Mouse (Mus musculus) liver, adult 2 months (tissue): ENCODE data around the gene Stard3. TPM values are rescaled to one million over a fixed set of nuclear protein-coding genes. Genes with fewer than 3 reads are reported as not detected.

Source experiments
- DNase-seq: peaks from one replicate; pipeline ENCODE4 v3.0.0-alpha.2; 2011; ENCODE audit warnings: low read depth, low spot score; ENCODE audit errors: extremely low read depth
- H3K27ac ChIP-seq: fragments of 200-500 bp; replicated peaks from 2 replicates; pipeline ENCODE4 v1.5.1; 2012; ENCODE audit warnings: low read depth, mild to moderate bottlenecking, control low read depth, inconsistent platforms, low read length; ENCODE audit not compliant: insufficient read depth
- H3K27me3 ChIP-seq: fragments of 200-500 bp; 2 replicates; pipeline ENCODE4 v1.6.1; 2012; ENCODE audit warnings: mild to moderate bottlenecking, moderate library complexity, low read length, inconsistent platforms; ENCODE audit not compliant: control insufficient read depth, insufficient read depth
- H3K36me3 ChIP-seq: fragments of 200-500 bp; 2 replicates; pipeline ENCODE4 v1.6.1; 2012; ENCODE audit warnings: low read length, inconsistent platforms; ENCODE audit not compliant: control insufficient read depth, insufficient read depth
- H3K4me1 ChIP-seq: fragments of 200-500 bp; 2 replicates; pipeline ENCODE4 v1.6.1; 2011; ENCODE audit warnings: low read length; ENCODE audit not compliant: control insufficient read depth, insufficient read depth
- H3K4me3 ChIP-seq: fragments of 200-500 bp; 2 replicates; pipeline ENCODE4 v1.5.1; 2011; ENCODE audit warnings: low read depth, mild to moderate bottlenecking, control low read depth, low read length, moderate library complexity; ENCODE audit not compliant: insufficient read depth
- H3K79me2 ChIP-seq: fragments of 200-500 bp; 2 replicates; pipeline ENCODE4 v1.6.1; 2012; ENCODE audit warnings: inconsistent platforms, mild to moderate bottlenecking, low read length, moderate library complexity; ENCODE audit not compliant: control insufficient read depth, insufficient read depth
- H3K9ac ChIP-seq: fragments of 200-500 bp; 2 replicates; pipeline ENCODE4 v1.6.1; 2012; ENCODE audit warnings: low read depth, mild to moderate bottlenecking, control low read depth, inconsistent platforms, low read length
- CTCF ChIP-seq: fragments of 200-500 bp; IDR thresholded peaks from 2 replicates; pipeline ENCODE4 v1.5.1; 2011; ENCODE audit warnings: low read depth, low read length, control low read depth
- POLR2A ChIP-seq: fragments of 200-500 bp; IDR thresholded peaks from 2 replicates; pipeline ENCODE4 v1.6.1; 2011; ENCODE audit warnings: low read length, control low read depth; ENCODE audit not compliant: insufficient read depth; ENCODE audit errors: extremely low read depth
- WGBS: fragments of 180-500 bp; shearing (Covaris S2); methylation state at CpG from one replicate; pipeline ENCODE4 v1.1.7; 2018; 5-methylcytosine and 5-hydroxymethylcytosine counted together
- polyA plus RNA-seq: library from polyadenylated mRNA; depleted of rRNA; stranded (reverse); fragments of >200 nt; gene quantifications from 2 replicates; pipeline ENCODE4 v1.2.3, GENCODE M21; 2012
- total RNA-seq: library from RNA; depleted of rRNA; stranded (reverse); fragments of >200 nt; gene quantifications from 2 replicates; pipeline ENCODE4 v1.2.3, GENCODE M21; 2014

Gene Stard3
- total and polyA plus RNA-seq, 2 experiments = 11.9 to 41.1 TPM

DNA sequence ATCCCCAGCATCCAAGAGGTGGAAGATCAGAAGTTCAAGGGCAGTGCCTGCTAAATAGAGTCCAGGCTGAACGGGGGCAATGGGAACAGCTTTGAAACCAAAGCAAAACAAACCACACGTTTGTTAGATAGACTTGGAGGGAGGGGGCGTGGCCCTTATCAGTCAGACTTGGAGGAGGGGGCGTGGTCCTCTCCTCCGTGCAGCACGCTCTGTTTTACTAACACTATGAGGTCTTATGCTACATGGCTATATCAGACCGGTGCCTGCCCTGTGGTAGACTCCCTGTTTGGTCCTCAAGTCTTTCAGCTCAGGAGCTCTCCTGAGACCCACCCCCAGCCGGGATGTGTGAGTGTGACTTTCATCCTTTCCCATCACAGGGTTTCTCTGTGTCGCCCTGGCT lies 22.9 kb upstream of the Stard3 start:
- Histone ChIP-seq H3K4me3 (no peak overlapping the region), H3K27me3 (peaks cover 28% of the 10 kb centered on the region), H3K79me2 (no peaks in the 10 kb centered on the region), H3K36me3 (no peaks in the 10 kb centered on the region), H3K4me1 (peaks cover 5% of the 10 kb centered on the region), H3K9ac (no peak overlapping the region), H3K27ac (no peak overlapping the region)
- no peak for DNase-seq
- TF ChIP-seq CTCF = no peak
- TF ChIP-seq POLR2A = no peak
- WGBS = 15% methylated on average over 9 of the region's 9 CpGs

DNA sequence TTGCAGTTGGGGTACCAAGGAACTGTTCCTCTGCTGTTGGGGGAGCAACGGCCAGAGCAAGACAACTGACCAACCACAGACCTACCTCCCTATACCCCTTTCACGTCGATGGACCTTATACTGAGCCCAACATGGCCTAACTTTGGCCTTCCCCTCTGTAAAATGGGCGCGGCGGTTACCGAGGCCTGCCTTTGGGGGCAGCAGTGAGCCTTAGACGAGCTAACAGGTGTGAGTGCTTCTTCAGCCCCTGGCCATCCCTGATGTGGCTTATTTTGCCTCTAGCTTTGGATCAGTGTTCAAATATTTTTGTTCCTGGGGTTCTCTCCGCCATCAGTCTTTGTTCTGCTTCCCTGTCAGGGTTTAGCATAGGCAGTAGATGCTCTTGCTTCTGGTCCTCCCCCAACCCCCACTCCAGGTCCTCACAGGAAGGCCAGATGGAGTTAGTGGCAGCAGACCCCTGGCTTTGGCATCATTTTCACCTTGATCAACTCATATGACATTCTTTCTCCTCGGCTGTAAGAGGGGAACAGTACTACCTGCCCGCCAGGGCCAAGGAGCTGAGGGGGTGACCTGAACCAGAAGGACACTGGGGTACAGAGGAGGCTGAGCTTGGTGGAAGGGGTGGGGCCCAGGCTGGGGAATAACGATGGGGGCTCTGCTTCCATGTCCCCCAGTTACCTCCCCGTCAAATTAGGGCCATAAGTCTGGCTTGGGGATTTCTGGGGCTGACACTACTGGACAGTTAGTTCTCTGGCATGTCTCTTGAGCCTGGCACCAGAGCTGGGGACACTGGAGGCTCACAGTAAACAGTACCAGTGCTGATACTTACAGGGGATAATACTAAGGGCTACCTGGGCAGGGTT lies 21.7 kb upstream of the Stard3 start:
- TF ChIP-seq POLR2A (no peak), CTCF (peak; percentile 73)
- no peak overlapping the region for H3K27ac ChIP-seq
- peaks cover 28% of the 10 kb centered on the region for H3K27me3 ChIP-seq
- H3K4me1 ChIP-seq = peaks cover 5% of the 10 kb centered on the region
- H3K4me3 ChIP-seq = no peak overlapping the region
- DNase-seq = no peak
- no peak overlapping the region for H3K9ac ChIP-seq
- no peaks in the 10 kb centered on the region for H3K36me3 ChIP-seq
- WGBS = 18% methylated on average over 13 of the region's 13 CpGs
- H3K79me2 ChIP-seq = no peaks in the 10 kb centered on the region

DNA sequence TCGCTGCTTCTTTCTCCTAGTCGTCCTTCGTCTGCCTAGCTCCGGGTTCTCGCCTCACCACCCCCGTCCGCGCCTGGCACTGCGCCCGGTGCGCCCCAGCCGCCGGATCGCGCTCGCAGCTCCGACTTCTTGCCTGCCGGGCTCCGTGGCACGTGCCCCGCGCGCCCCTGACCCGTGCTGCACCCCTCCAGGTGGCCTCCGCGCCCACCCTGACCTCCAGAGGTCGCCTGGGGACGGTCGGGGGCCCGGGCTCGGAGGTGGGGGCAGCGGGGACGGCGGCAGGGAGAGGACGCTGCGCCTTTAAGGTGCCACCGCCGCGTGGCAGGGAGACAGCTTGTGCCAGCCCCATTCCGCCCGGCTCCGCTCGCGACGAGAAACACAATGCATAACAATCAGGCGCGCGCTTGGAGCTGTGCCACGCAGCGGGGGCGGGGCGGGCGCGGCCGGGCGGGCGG lies 19.6 kb upstream of the Stard3 start:
- TF ChIP-seq CTCF = no peak
- TF ChIP-seq POLR2A = no peak
- under 1% methylated on average over 56 of the region's 57 CpGs for WGBS
- peak overlapping the region; percentile 83 for H3K9ac ChIP-seq

DNA sequence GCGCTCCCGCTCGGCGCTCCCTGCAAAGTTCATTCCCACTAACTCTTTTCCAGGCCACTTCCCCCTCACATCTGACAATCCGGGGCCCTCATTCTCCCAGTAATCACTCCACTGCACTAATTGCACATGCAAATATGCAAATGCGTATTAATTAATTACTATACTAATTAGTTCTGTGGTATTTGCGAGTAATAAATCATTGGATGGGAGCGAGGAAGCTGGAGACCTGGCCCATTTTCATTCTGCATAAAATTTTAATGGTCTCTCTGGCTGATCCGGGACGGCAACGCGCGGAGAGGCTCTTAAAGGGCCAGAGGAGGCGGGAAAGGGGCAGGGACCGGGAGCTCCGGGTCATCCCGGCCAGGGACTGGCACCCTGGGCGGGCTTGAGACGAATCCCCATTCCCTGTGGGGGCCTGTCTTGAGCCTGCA lies 19.1 kb upstream of the Stard3 start:
- Histone ChIP-seq H3K27me3 (peaks cover 24% of the 10 kb centered on the region), H3K79me2 (no peaks in the 10 kb centered on the region), H3K9ac (no peak overlapping the region; the same call in 1 of the 2 replicates), H3K27ac (no peak overlapping the region), H3K36me3 (no peaks in the 10 kb centered on the region), H3K4me1 (peaks cover 5% of the 10 kb centered on the region), H3K4me3 (peak overlapping the region; percentile 65; the same call in 1 of the 2 replicates)
- DNase-seq = no peak
- 1% methylated on average over 19 of the region's 19 CpGs for WGBS
- TF ChIP-seq POLR2A (no peak), CTCF (no peak)

More for the DNA sequence above, 19.6 kb upstream of the Stard3 start:
- Histone ChIP-seq H3K27me3 (peaks cover 28% of the 10 kb centered on the region), H3K4me3 (peak overlapping the region; percentile 65), H3K4me1 (peaks cover 5% of the 10 kb centered on the region), H3K79me2 (no peaks in the 10 kb centered on the region), H3K27ac (no peak overlapping the region), H3K36me3 (no peaks in the 10 kb centered on the region)
- no peak for DNase-seq

DNA sequence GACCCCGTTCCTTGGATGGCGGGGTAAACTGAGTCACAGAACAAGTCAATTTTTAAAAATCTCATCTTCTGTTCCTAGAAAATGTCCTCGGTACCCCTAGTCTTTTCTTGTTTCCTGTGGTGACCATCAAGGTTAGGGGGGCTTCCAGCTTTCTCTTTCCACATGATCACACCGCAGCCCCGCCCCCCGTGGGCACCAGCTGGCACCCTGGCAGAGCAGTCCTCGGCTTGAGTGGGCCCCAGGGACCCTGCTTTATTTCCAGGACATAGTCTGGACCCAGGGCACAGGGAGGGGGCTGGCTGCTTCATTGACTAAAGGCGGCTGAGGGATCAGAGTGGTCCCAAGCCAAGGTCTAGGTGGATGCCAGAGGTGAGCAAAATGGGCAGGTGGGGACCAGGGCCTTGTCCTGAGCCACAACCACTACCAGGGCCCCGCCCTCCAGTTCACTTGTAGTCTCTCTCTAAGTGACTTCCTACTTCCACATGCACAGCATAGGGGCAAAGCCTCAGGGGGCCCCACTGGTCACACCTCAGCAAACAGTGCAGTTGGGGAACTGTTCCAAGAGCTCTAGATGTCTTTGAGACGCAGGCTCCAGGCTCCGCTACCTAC lies 18.4 kb upstream of the Stard3 start:
- 31% methylated on average over 11 of the region's 11 CpGs for WGBS
- Histone ChIP-seq H3K9ac (no peak overlapping the region), H3K27ac (no peak overlapping the region), H3K79me2 (no peaks in the 10 kb centered on the region), H3K36me3 (no peaks in the 10 kb centered on the region), H3K27me3 (peaks cover 17% of the 10 kb centered on the region; the same call in 1 of the 2 replicates), H3K4me3 (no peak overlapping the region), H3K4me1 (peaks cover 2% of the 10 kb centered on the region)
- DNase-seq = no peak
- TF ChIP-seq POLR2A (no peak), CTCF (no peak)
